Mouse (Mus musculus) neural tube, embryonic 11.5 days (tissue): Measurements from ENCODE around the gene Rpl23. TPM values are rescaled to one million over a fixed set of nuclear protein-coding genes. Genes with fewer than 3 reads are reported as not detected.

Source experiments
- ATAC-seq: fragments of 200-750 bp; cut with Nextera tagmentation; 2 replicates; pipeline ENCODE4 v1.8.0; 2017; ENCODE audit warnings: moderate number of reproducible peaks, mild to moderate bottlenecking, moderate TSS enrichment, moderate library complexity; ENCODE audit not compliant: insufficient read depth, low FRiP score, low TSS enrichment
- DNase-seq: peaks from one replicate; pipeline ENCODE4 v3.0.0-alpha.2; 2015; ENCODE audit warnings: low spot score
- H3K27ac ChIP-seq: fragments of 300-500 bp; sonication (generic); 2 replicates; pipeline ENCODE4 v1.5.1; 2014; ENCODE audit warnings: low read depth, mild to moderate bottlenecking, low read length
- H3K27me3 ChIP-seq: fragments of 300-500 bp; sonication (generic); 2 replicates; pipeline ENCODE4 v1.6.1; 2014; ENCODE audit warnings: mild to moderate bottlenecking, low read length, mixed read lengths; ENCODE audit not compliant: control insufficient read depth, insufficient read depth
- H3K36me3 ChIP-seq: fragments of 300-500 bp; sonication (generic); 2 replicates; pipeline ENCODE4 v1.6.1; 2014; ENCODE audit warnings: mild to moderate bottlenecking, low read length, moderate library complexity, mixed read lengths; ENCODE audit not compliant: control insufficient read depth, insufficient read depth
- H3K4me1 ChIP-seq: fragments of 300-500 bp; sonication (generic); 2 replicates; pipeline ENCODE4 v1.6.1; 2014; ENCODE audit warnings: low read length, mixed read lengths; ENCODE audit not compliant: control insufficient read depth, insufficient read depth
- H3K4me2 ChIP-seq: fragments of 300-500 bp; sonication (generic); 2 replicates; pipeline ENCODE4 v1.6.1; 2014; ENCODE audit warnings: low read depth, mild to moderate bottlenecking, moderate library complexity
- H3K4me3 ChIP-seq: fragments of 300-500 bp; sonication (generic); 2 replicates; pipeline ENCODE4 v1.5.1; 2014; ENCODE audit warnings: low read depth, low read length
- H3K9ac ChIP-seq: fragments of 300-500 bp; sonication (generic); 2 replicates; pipeline ENCODE4 v1.6.1; 2014; ENCODE audit warnings: mild to moderate bottlenecking, low read length
- H3K9me3 ChIP-seq: fragments of 300-500 bp; sonication (generic); 2 replicates; pipeline ENCODE4 v1.6.1; 2016; ENCODE audit warnings: low read length; ENCODE audit not compliant: control insufficient read depth
- WGBS: fragments of 180-500 bp; shearing (Covaris S2); extraction: QIAGEN DNeasy Blood & Tissue Kit; methylation state at CpG from one replicate; pipeline ENCODE4 v1.1.7; 2014; 5-methylcytosine and 5-hydroxymethylcytosine counted together
- polyA plus RNA-seq: library from polyadenylated mRNA; unstranded; fragments of >200 nt; fragmentation: Nextera tagmentation; extraction: Ambion mirVana; gene quantifications from 2 replicates; pipeline ENCODE4 v1.2.1, GENCODE M21; 2014

The Rpl23 gene
- polyA plus RNA-seq, 1 experiment from 2014 or later: 457 TPM

DNA sequence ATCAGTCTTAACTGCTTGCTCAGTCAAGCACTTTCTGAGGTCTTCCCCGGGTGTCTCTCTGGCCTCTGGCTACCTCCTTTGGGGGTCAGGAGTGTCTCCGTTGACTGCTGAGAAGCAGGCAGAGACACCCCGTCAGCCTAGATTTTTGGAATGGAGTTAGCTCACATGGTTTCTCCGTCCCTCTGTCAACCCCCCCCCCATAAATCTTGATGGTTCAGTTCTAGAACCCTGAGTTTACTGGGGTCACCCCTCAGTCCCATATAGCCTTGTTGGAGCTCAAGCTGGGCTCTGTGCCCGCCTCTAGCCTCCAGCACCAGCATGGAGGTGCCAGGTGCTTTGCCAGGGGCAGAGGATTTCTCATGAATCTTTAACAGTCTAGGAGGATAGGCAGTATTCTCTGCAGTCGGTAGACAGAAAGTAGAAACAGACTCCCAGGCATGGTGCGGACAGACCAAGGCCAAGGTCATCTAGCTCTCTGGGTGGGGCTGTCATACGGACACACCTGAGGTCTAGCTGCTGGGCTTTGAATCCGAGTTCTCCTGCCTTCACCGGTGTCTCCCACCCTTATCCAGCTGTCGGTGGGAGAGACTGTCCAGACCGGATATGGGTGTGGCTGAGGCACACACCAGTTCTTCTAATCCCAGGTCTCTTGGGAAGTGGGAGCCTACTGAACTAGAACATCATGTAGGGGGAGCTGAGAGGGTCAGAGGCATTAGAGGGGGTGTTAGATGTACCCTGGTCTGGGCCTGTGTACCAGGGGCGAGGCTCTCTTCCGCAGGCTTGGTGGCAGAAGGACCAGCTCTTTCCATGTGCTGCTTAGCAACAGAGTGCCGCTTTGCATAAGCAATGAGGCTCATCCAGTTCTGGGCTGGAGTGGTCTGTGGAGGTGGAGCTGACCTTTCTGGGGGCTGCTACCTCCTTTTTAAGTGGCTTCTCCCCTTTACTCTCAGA, 23.7 kb upstream of the Rpl23 start:
- no peak overlapping the region for H3K9ac ChIP-seq
- no peaks in the 10 kb centered on the region; the same call in 1 of the 2 replicates for H3K36me3 ChIP-seq
- H3K4me3 ChIP-seq: no peak overlapping the region
- peaks cover 63% of the 10 kb centered on the region for H3K4me1 ChIP-seq
- 59% methylated on average over 15 of the region's 15 CpGs for whole genome bisulfite sequencing
- H3K27me3 ChIP-seq: no peaks in the 10 kb centered on the region
- H3K9me3 ChIP-seq: no peaks in the 10 kb centered on the region
- ATAC-seq: 0 out of 2 replicates have a peak, but pooled peaks have one; percentile 38
- no peak overlapping the region for H3K27ac ChIP-seq
- no peak overlapping the region for H3K4me2 ChIP-seq
- peak; percentile 9 for DNase-seq

- H3K27ac ChIP-seq: no peak overlapping the region
- no peak for ATAC-seq
Measured at GRCm38 (mm10) chr11:97804841-97805661, 22.8 kb upstream of the Rpl23 start.

DNA sequence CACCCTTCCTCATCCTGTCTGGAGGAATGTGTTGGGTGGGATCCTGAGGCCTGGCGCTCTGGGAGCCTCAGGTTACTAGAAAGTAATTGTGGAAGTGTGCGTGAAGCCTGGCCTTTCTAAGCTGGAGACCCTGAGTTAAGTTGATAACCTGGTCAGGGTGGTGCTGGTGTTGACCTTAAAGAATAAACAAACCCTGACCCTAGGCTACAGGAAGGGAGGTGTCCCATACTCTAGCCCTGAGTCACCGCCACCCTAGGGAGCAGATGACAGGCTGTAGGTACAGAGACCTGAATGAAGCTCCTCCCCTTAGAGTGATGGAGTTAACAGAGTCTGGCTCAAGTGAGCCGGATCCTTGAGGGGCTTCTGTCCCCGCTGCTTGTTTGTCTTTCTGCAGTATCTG, 21.6 kb upstream of the Rpl23 start:
- DNase-seq (no peak), ATAC-seq (no peak)
- Histone ChIP-seq H3K4me1 (peaks cover 54% of the 10 kb centered on the region), H3K9me3 (no peaks in the 10 kb centered on the region), H3K9ac (no peak overlapping the region), H3K36me3 (no peaks in the 10 kb centered on the region; the same call in 1 of the 2 replicates), H3K27me3 (no peaks in the 10 kb centered on the region), H3K4me2 (no peak overlapping the region), H3K4me3 (no peak overlapping the region), H3K27ac (no peak overlapping the region)
- WGBS: 75% methylated on average over 5 of the region's 5 CpGs

More at GRCm38 (mm10) chr11:97804841-97805661, 22.8 kb upstream of the Rpl23 start:
- H3K4me2 ChIP-seq: 0 out of 2 replicates have a peak overlapping the region, but pooled peaks have one; percentile 2
- DNase-seq: no peak
- peaks cover 60% of the 10 kb centered on the region for H3K4me1 ChIP-seq
- H3K9me3 ChIP-seq: no peaks in the 10 kb centered on the region
- no peaks in the 10 kb centered on the region; the same call in 1 of the 2 replicates for H3K36me3 ChIP-seq
- H3K27me3 ChIP-seq: no peaks in the 10 kb centered on the region
- WGBS: 40% methylated on average over 9 of the region's 9 CpGs
- H3K9ac ChIP-seq: no peak overlapping the region
- no peak overlapping the region for H3K4me3 ChIP-seq

DNA sequence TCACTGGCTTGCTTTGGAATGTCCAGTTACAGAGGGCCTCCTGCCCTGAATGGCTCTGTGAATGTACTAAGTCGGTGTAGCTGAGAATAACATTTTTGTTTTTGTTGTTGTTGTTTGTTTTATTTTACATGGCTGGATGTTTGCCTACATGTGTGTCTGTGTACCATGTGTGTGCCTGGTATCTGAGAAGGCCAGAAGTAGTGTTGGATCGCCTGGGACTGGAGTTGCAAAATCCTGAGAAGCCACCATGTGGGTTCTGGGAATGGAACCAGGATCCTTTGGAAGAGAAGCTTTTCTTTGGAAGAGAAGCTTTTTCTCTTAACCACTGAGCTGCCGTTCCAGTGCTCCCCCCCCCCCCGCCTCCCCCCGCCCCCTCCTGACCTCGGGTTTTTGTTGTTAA, 20.3 kb upstream of the Rpl23 start:
- no peak overlapping the region for H3K27ac ChIP-seq
- peaks cover 41% of the 10 kb centered on the region for H3K4me1 ChIP-seq
- no peaks in the 10 kb centered on the region for H3K9me3 ChIP-seq
- DNase-seq (no peak), ATAC-seq (no peak)
- H3K4me3 ChIP-seq: no peak overlapping the region
- no peaks in the 10 kb centered on the region; the same call in 1 of the 2 replicates for H3K36me3 ChIP-seq
- no peak overlapping the region for H3K9ac ChIP-seq
- H3K4me2 ChIP-seq: no peak overlapping the region
- no peaks in the 10 kb centered on the region for H3K27me3 ChIP-seq
- 46% methylated on average over 6 of the region's 6 CpGs for WGBS

DNA sequence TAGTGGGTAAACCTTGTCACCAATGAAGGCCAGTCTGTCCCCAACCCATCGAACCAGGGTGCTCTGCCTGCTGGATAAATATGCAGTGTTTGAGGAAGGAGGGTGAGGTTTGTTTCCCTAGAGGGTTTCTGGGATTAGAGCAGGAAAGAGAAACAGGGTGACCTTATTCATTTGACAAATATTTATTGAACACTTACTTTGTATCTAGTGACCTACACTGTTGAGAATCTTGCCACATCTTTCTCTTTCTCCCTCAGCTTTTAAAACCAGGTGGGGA, 19.9 kb upstream of the Rpl23 start:
- Histone ChIP-seq H3K9me3 (no peaks in the 10 kb centered on the region), H3K4me1 (peaks cover 41% of the 10 kb centered on the region), H3K27me3 (no peaks in the 10 kb centered on the region), H3K9ac (no peak overlapping the region), H3K4me3 (peak overlapping the region; percentile 80; the same call in 1 of the 2 replicates), H3K4me2 (peak overlapping the region; percentile 67), H3K36me3 (no peaks in the 10 kb centered on the region), H3K27ac (no peak overlapping the region)
- WGBS: 52% methylated on average over 1 of the region's 1 CpGs
- DNase-seq (no peak), ATAC-seq (no peak)

DNA sequence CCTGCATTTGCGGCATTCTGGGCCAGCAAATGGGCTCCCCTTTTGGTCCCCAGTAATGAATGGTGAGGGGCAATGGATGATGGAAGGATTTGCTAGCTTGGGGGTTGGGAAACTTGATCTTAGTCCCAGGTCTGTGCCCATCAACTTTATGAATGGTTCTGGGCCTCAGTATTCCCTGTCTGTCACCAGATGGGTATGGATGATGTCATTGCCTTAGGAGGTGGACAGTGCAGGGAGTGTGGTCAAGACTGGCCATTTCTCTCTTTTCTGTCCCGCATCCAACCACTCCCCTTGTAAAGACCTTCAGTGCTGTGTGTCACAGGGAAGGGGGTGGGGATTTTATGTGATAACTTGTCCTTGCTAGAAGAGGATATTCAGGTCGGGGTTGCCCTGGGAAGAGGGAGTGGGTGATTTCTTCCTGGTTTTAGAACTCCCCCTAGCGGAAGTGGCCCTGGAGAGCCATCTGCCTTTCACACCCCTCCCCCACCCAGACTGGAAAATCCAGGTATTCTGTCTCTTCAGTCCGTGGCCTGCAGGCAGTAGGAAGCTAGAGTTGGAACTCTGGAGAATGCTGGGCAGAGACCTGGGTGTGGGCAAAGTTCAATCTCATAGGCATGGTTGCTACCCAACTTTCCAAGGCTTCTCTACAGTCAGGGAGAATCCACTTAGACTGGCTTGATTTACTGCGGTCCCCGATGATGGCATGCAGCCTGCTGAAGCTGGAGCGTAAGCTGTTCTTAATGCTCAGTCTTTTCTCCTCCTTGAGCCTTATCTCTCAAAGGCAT, 19.4 kb upstream of the Rpl23 start:
- Histone ChIP-seq H3K4me3 (peak overlapping the region; percentile 80), H3K27me3 (no peaks in the 10 kb centered on the region), H3K36me3 (no peaks in the 10 kb centered on the region), H3K4me1 (peaks cover 40% of the 10 kb centered on the region), H3K9ac (no peak overlapping the region), H3K9me3 (no peaks in the 10 kb centered on the region), H3K4me2 (peak overlapping the region; percentile 67), H3K27ac (no peak overlapping the region)
- ATAC-seq: no peak
- DNase-seq: no peak
- 27% methylated on average over 8 of the region's 8 CpGs for WGBS

- H3K4me1 ChIP-seq: peaks cover 32% of the 10 kb centered on the region
- no peak for ATAC-seq
Measured at GRCm38 (mm10) chr11:97800691-97801408, 18.6 kb upstream of the Rpl23 start.

More at GRCm38 (mm10) chr11:97800691-97801408, 18.6 kb upstream of the Rpl23 start:
- peak overlapping the region; percentile 74 for H3K9ac ChIP-seq
- H3K4me3 ChIP-seq: peak overlapping the region; percentile 80
- H3K4me2 ChIP-seq: peak overlapping the region; percentile 67
- H3K27ac ChIP-seq: peak overlapping the region; percentile 79
- no peaks in the 10 kb centered on the region for H3K27me3 ChIP-seq
- H3K36me3 ChIP-seq: no peaks in the 10 kb centered on the region
- WGBS: 10% methylated on average over 17 of the region's 17 CpGs
- no peaks in the 10 kb centered on the region for H3K9me3 ChIP-seq
- DNase-seq: no peak
